Mouse (Mus musculus): Measurements from ENCODE around the gene Got1. TPM values are rescaled to one million over a fixed set of nuclear protein-coding genes. Genes with fewer than 3 reads are reported as not detected.

Gene Got1
- polyA plus RNA-seq, 2 experiments = 20.3 to 24.5 TPM

DNA sequence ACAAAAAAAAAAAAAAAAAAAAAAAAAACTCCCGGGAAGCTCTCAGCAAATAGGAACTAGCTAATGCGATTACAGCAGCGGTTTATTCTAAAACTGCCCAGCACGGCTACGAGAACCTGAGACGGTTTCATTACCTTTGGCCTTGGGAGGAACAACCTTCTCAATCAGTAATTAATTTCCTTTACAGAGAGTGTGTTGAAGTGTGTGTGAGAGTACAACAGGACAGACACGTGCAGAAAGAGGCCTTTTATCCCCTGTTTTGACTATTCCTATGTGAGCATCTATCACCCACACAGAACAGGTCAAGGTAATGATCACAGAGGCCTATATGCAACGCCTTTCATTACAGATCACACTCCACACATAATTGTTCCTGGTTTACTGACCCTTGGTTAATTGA is 3.0 kb downstream of the Got1 start:
- no peaks in the 10 kb centered on the region for H3K27me3 ChIP-seq (ENCODE audit: control insufficient read depth, insufficient read depth, low read length)
- H3K9ac ChIP-seq (ENCODE audit: low read depth, low read length, severe bottlenecking) = no peak overlapping the region
- no peaks in the 10 kb centered on the region for H3K9me3 ChIP-seq (ENCODE audit: control insufficient read depth, low read length)
- ATAC-seq (ENCODE audit: low FRiP score, low read depth) = no peak
- H3K4me2 ChIP-seq (replicated peaks; ENCODE audit: low read depth, low read length, severe bottlenecking) = no peak overlapping the region
- no peak for TF ChIP-seq POLR2A (IDR thresholded peaks at IDR 0.05; ENCODE audit: borderline replicate concordance, extremely low read depth, insufficient read depth, insufficient read length)
- no peak overlapping the region for H3K27ac ChIP-seq (replicated peaks; ENCODE audit: low read depth, low read length)
- H3K4me3 ChIP-seq (replicated peaks; ENCODE audit: low read length) = no peak overlapping the region
- 62% methylated on average over 8 of the region's 8 CpGs for WGBS
- H3K4me1 ChIP-seq (ENCODE audit: control insufficient read depth, insufficient read depth, low read length) = peaks cover 15% of the 10 kb centered on the region
- DNase-seq (ENCODE audit: low spot score) = no peak
- no peaks in the 10 kb centered on the region for H3K36me3 ChIP-seq (ENCODE audit: control insufficient read depth, insufficient read depth, low read length)

GRCm38 (mm10) chr19:43520402-43520801 is 4.0 kb downstream of the Got1 start:
- DNase-seq (ENCODE audit: low spot score) = no peak
- no peak for ATAC-seq (ENCODE audit: low FRiP score, low read depth)
- no peaks in the 10 kb centered on the region for H3K27me3 ChIP-seq (ENCODE audit: control insufficient read depth, insufficient read depth, low read length)
- peaks cover 13% of the 10 kb centered on the region for H3K4me1 ChIP-seq (ENCODE audit: control insufficient read depth, insufficient read depth, low read length)
- no peaks in the 10 kb centered on the region for H3K9me3 ChIP-seq (ENCODE audit: control insufficient read depth, low read length)
- TF ChIP-seq POLR2A (IDR thresholded peaks at IDR 0.05; ENCODE audit: borderline replicate concordance, extremely low read depth, insufficient read depth, insufficient read length) = no peak
- no peak overlapping the region for H3K27ac ChIP-seq (replicated peaks; ENCODE audit: low read depth, low read length)
- H3K4me2 ChIP-seq (replicated peaks; ENCODE audit: low read depth, low read length, severe bottlenecking) = no peak overlapping the region
- no peaks in the 10 kb centered on the region for H3K36me3 ChIP-seq (ENCODE audit: control insufficient read depth, insufficient read depth, low read length)
- 85% methylated on average over 9 of the region's 10 CpGs for WGBS
- no peak overlapping the region for H3K9ac ChIP-seq (ENCODE audit: low read depth, low read length, severe bottlenecking)
- H3K4me3 ChIP-seq (replicated peaks; ENCODE audit: low read length) = no peak overlapping the region

GRCm38 (mm10) chr19:43519226-43519625 is 5.2 kb downstream of the Got1 start:
- 87% methylated on average over 10 of the region's 10 CpGs for WGBS
- H3K27me3 ChIP-seq (ENCODE audit: control insufficient read depth, insufficient read depth, low read length) = no peaks in the 10 kb centered on the region
- H3K4me3 ChIP-seq (replicated peaks; ENCODE audit: low read length) = no peak overlapping the region
- H3K4me2 ChIP-seq (replicated peaks; ENCODE audit: low read depth, low read length, severe bottlenecking) = no peak overlapping the region
- no peak for TF ChIP-seq POLR2A (IDR thresholded peaks at IDR 0.05; ENCODE audit: borderline replicate concordance, extremely low read depth, insufficient read depth, insufficient read length)
- H3K9me3 ChIP-seq (ENCODE audit: control insufficient read depth, low read length) = no peaks in the 10 kb centered on the region
- no peak overlapping the region for H3K27ac ChIP-seq (replicated peaks; ENCODE audit: low read depth, low read length)
- ATAC-seq (ENCODE audit: low FRiP score, low read depth) = no peak
- no peak overlapping the region for H3K9ac ChIP-seq (ENCODE audit: low read depth, low read length, severe bottlenecking)
- no peak for DNase-seq (ENCODE audit: low spot score)
- H3K36me3 ChIP-seq (ENCODE audit: control insufficient read depth, insufficient read depth, low read length) = peaks cover 10% of the 10 kb centered on the region; the same call in 1 of the 2 replicates
- peaks cover 8% of the 10 kb centered on the region for H3K4me1 ChIP-seq (ENCODE audit: control insufficient read depth, insufficient read depth, low read length)

GRCm38 (mm10) chr19:43518261-43518660 is 6.1 kb downstream of the Got1 start:
- Histone ChIP-seq H3K9me3 (ENCODE audit: control insufficient read depth, low read length) (no peaks in the 10 kb centered on the region), H3K9ac (ENCODE audit: low read depth, low read length, severe bottlenecking) (no peak overlapping the region), H3K27me3 (ENCODE audit: control insufficient read depth, insufficient read depth, low read length) (no peaks in the 10 kb centered on the region), H3K4me2 (replicated peaks; ENCODE audit: low read depth, low read length, severe bottlenecking) (no peak overlapping the region), H3K4me3 (replicated peaks; ENCODE audit: low read length) (no peak overlapping the region), H3K27ac (replicated peaks; ENCODE audit: low read depth, low read length) (no peak overlapping the region), H3K4me1 (ENCODE audit: control insufficient read depth, insufficient read depth, low read length) (no peaks in the 10 kb centered on the region), H3K36me3 (ENCODE audit: control insufficient read depth, insufficient read depth, low read length) (peaks cover 12% of the 10 kb centered on the region)
- no peak for TF ChIP-seq POLR2A (IDR thresholded peaks at IDR 0.05; ENCODE audit: borderline replicate concordance, extremely low read depth, insufficient read depth, insufficient read length)
- no peak for DNase-seq (ENCODE audit: low spot score)
- no peak for ATAC-seq (ENCODE audit: low FRiP score, low read depth)
- WGBS = 87% methylated on average over 7 of the region's 7 CpGs

GRCm38 (mm10) chr19:43517808-43518207 is 6.6 kb downstream of the Got1 start:
- WGBS = 89% methylated on average over 7 of the region's 7 CpGs
- Histone ChIP-seq H3K27me3 (ENCODE audit: control insufficient read depth, insufficient read depth, low read length) (no peaks in the 10 kb centered on the region), H3K36me3 (ENCODE audit: control insufficient read depth, insufficient read depth, low read length) (peaks cover 12% of the 10 kb centered on the region), H3K4me2 (replicated peaks; ENCODE audit: low read depth, low read length, severe bottlenecking) (no peak overlapping the region), H3K9ac (ENCODE audit: low read depth, low read length, severe bottlenecking) (no peak overlapping the region), H3K27ac (replicated peaks; ENCODE audit: low read depth, low read length) (no peak overlapping the region), H3K9me3 (ENCODE audit: control insufficient read depth, low read length) (no peaks in the 10 kb centered on the region), H3K4me1 (ENCODE audit: control insufficient read depth, insufficient read depth, low read length) (no peaks in the 10 kb centered on the region), H3K4me3 (replicated peaks; ENCODE audit: low read length) (no peak overlapping the region)
- DNase-seq (ENCODE audit: low spot score) = no peak
- TF ChIP-seq POLR2A (IDR thresholded peaks at IDR 0.05; ENCODE audit: borderline replicate concordance, extremely low read depth, insufficient read depth, insufficient read length) = no peak
- ATAC-seq (ENCODE audit: low FRiP score, low read depth) = no peak

GRCm38 (mm10) chr19:43517320-43517719 is 7.1 kb downstream of the Got1 start:
- whole genome bisulfite sequencing = 87% methylated on average over 6 of the region's 6 CpGs
- DNase-seq (ENCODE audit: low spot score) (no peak), ATAC-seq (ENCODE audit: low FRiP score, low read depth) (no peak)
- no peak overlapping the region for H3K4me2 ChIP-seq (replicated peaks; ENCODE audit: low read depth, low read length, severe bottlenecking)
- no peaks in the 10 kb centered on the region for H3K9me3 ChIP-seq (ENCODE audit: control insufficient read depth, low read length)
- no peak overlapping the region for H3K27ac ChIP-seq (replicated peaks; ENCODE audit: low read depth, low read length)
- H3K4me3 ChIP-seq (replicated peaks; ENCODE audit: low read length) = no peak overlapping the region
- no peaks in the 10 kb centered on the region for H3K27me3 ChIP-seq (ENCODE audit: control insufficient read depth, insufficient read depth, low read length)
- H3K4me1 ChIP-seq (ENCODE audit: control insufficient read depth, insufficient read depth, low read length) = no peaks in the 10 kb centered on the region
- no peak overlapping the region for H3K9ac ChIP-seq (ENCODE audit: low read depth, low read length, severe bottlenecking)
- TF ChIP-seq POLR2A (IDR thresholded peaks at IDR 0.05; ENCODE audit: borderline replicate concordance, extremely low read depth, insufficient read depth, insufficient read length) = no peak
- peaks cover 12% of the 10 kb centered on the region for H3K36me3 ChIP-seq (ENCODE audit: control insufficient read depth, insufficient read depth, low read length)
